Mouse (Mus musculus) natural killer cell, adult 2 months (primary cell): Measurements from ENCODE around the gene Gsdma2.

Experiments
- DNase-seq, 2 experiments: peaks; one replicate each; pipeline ENCODE4 v3.0.0; 2022; ENCODE audit warnings: low spot score in 2 of 2

Gsdma2 gene

GRCm38 (mm10) chr11:98698849-98699640 is 52.5 kb downstream of the Gsdma2 start:
- no peak for DNase-seq

- peak; percentile 60 to 77 for DNase-seq
These were observed 53.4 kb downstream of the Gsdma2 start for GRCm38 (mm10) chr11:98699911-98700310.

GRCm38 (mm10) chr11:98701213-98701670 is 54.7 kb downstream of the Gsdma2 start, which contains the start of gene Csf3:
Gene Csf3, plus strand, starts transcription at chr11:98701263.
- no peak for DNase-seq

- no peak for DNase-seq
These were observed 55.8 kb downstream of the Gsdma2 start for GRCm38 (mm10) chr11:98702323-98702722.

GRCm38 (mm10) chr11:98705021-98705420 is 58.5 kb downstream of the Gsdma2 start:
- no peak for DNase-seq
